Mouse (Mus musculus): Measurements from ENCODE around the gene Ilf2.

Gene Ilf2

GRCm38 (mm10) chr3:90464552-90465080 is 11.3 kb upstream of the Ilf2 start:
- no peak for DNase-seq

- peak in 1 of 2 experiments; percentile 25 for DNase-seq
These were observed 10.7 kb upstream of the Ilf2 start for GRCm38 (mm10) chr3:90465081-90465685.

GRCm38 (mm10) chr3:90465686-90466310 is 10.1 kb upstream of the Ilf2 start, which contains the start of gene Npr1:
TSS of gene Npr1 (minus strand) at chr3:90465866.
- DNase-seq = no peak

GRCm38 (mm10) chr3:90466311-90466766 is 9.6 kb upstream of the Ilf2 start:
- DNase-seq = no peak

GRCm38 (mm10) chr3:90467618-90468300 is 8.2 kb upstream of the Ilf2 start:
- DNase-seq = no peak

- DNase-seq = peak in 1 of 2 experiments; percentile 57
These were observed 3.7 kb upstream of the Ilf2 start for GRCm38 (mm10) chr3:90472213-90472612.

- no peak for DNase-seq
These were observed 635 bp upstream of the Ilf2 start for GRCm38 (mm10) chr3:90475151-90475830.

GRCm38 (mm10) chr3:90486998-90487397 is 11.1 kb downstream of the Ilf2 start:
- DNase-seq = no peak

GRCm38 (mm10) chr3:90488576-90488975 is 12.7 kb downstream of the Ilf2 start:
- no peak for DNase-seq

- DNase-seq = peak; percentile 90 to 94
These were observed 14.8 kb downstream of the Ilf2 start, which contains the start of gene Snapin for GRCm38 (mm10) chr3:90490696-90491256. TSS of gene Snapin (minus strand) at chr3:90491033.

- no peak for DNase-seq
These were observed 15.4 kb downstream of the Ilf2 start for GRCm38 (mm10) chr3:90491350-90491749.

- DNase-seq = no peak
These were observed 18.1 kb downstream of the Ilf2 start for GRCm38 (mm10) chr3:90493831-90494540.

- DNase-seq = no peak
These were observed 20.1 kb downstream of the Ilf2 start for GRCm38 (mm10) chr3:90495850-90496525.

- DNase-seq = no peak
These were observed 21.7 kb downstream of the Ilf2 start for GRCm38 (mm10) chr3:90497597-90497996.

- no peak for DNase-seq
These were observed 27.5 kb downstream of the Ilf2 start for GRCm38 (mm10) chr3:90503444-90503843.

- DNase-seq = no peak
These were observed 29.3 kb downstream of the Ilf2 start for GRCm38 (mm10) chr3:90505216-90505615.

GRCm38 (mm10) chr3:90506362-90506761 is 30.4 kb downstream of the Ilf2 start:
- DNase-seq = no peak

- DNase-seq = no peak
These were observed 32.5 kb downstream of the Ilf2 start for GRCm38 (mm10) chr3:90508287-90508949.

- DNase-seq = peak; percentile 98 to 99
These were observed 33.2 kb downstream of the Ilf2 start, which contains the start of gene Chtop for GRCm38 (mm10) chr3:90508950-90509746. TSS of gene Chtop (minus strand) at chr3:90509498.

- no peak for DNase-seq
These were observed 33.8 kb downstream of the Ilf2 start for GRCm38 (mm10) chr3:90509747-90510123.

All from spleen, adult 18-20 months (tissue).